Mouse (Mus musculus) embryonic facial prominence, embryonic 12.5 days (tissue): ENCODE measurements around the gene Fam71b. TPM values are rescaled to one million over a fixed set of nuclear protein-coding genes. Genes with fewer than 3 reads are reported as not detected.

Experiments
- ATAC-seq: fragments of 200-750 bp; cut with Nextera tagmentation; 2 replicates; pipeline ENCODE4 v1.8.0; 2017; ENCODE audit not compliant: insufficient number of reproducible peaks, insufficient read depth, low FRiP score, low TSS enrichment
- H3K27ac ChIP-seq: fragments of 300-500 bp; sonication (generic); 2 replicates; pipeline ENCODE4 v1.5.1; 2016; ENCODE audit warnings: mild to moderate bottlenecking
- H3K27me3 ChIP-seq: fragments of 300-500 bp; sonication (generic); 2 replicates; pipeline ENCODE4 v1.6.1; 2016; ENCODE audit warnings: mild to moderate bottlenecking, moderate library complexity
- H3K36me3 ChIP-seq: fragments of 300-500 bp; sonication (generic); 2 replicates; pipeline ENCODE4 v1.6.1; 2016; ENCODE audit warnings: mild to moderate bottlenecking
- H3K4me1 ChIP-seq: fragments of 300-500 bp; sonication (generic); 2 replicates; pipeline ENCODE4 v1.6.1; 2016
- H3K4me2 ChIP-seq: fragments of 300-500 bp; sonication (generic); replicated peaks from 2 replicates; pipeline ENCODE4 v1.6.1; 2016; ENCODE audit warnings: mild to moderate bottlenecking, moderate library complexity
- H3K4me3 ChIP-seq: fragments of 300-500 bp; sonication (generic); 2 replicates; pipeline ENCODE4 v1.5.1; 2016; ENCODE audit warnings: mild to moderate bottlenecking
- H3K9ac ChIP-seq: fragments of 300-500 bp; sonication (generic); 2 replicates; pipeline ENCODE4 v1.6.1; 2016; ENCODE audit warnings: mild to moderate bottlenecking, moderate library complexity
- H3K9me3 ChIP-seq: fragments of 300-500 bp; sonication (generic); 2 replicates; pipeline ENCODE4 v1.6.1; 2016; ENCODE audit warnings: mild to moderate bottlenecking, moderate library complexity
- WGBS: fragments of 180-500 bp; shearing (Covaris S2); methylation state at CpG from one replicate; pipeline ENCODE4 v1.1.7; 2016; 5-methylcytosine and 5-hydroxymethylcytosine counted together
- polyA plus RNA-seq: library from polyadenylated mRNA; unstranded; fragments of >200 nt; fragmentation: Nextera tagmentation; extraction: Ambion mirVana; gene quantifications from 2 replicates; pipeline ENCODE4 v1.2.1, GENCODE M21; 2016

Gene Fam71b
- polyA plus RNA-seq, 1 experiment from 2014 or later, result not detected

GRCm38 (mm10) chr11:46437459-46438000, 41.2 kb downstream of the Fam71b start:
- WGBS, result 1% methylated on average over 23 of the region's 23 CpGs
- H3K4me1 ChIP-seq, result no peaks in the 10 kb centered on the region
- peak overlapping the region; percentile 84 for H3K9ac ChIP-seq
- no peaks in the 10 kb centered on the region for H3K27me3 ChIP-seq
- no peaks in the 10 kb centered on the region for H3K9me3 ChIP-seq
- H3K4me3 ChIP-seq, result peak overlapping the region; percentile 91
- H3K27ac ChIP-seq, result peak overlapping the region; percentile 92; the same call in 1 of the 2 replicates
- peak overlapping the region; percentile 71 for H3K4me2 ChIP-seq
- peak; percentile 18; the same call in 1 of the 2 replicates for ATAC-seq
- peaks cover 23% of the 10 kb centered on the region for H3K36me3 ChIP-seq

- Histone ChIP-seq H3K4me1 (no peaks in the 10 kb centered on the region), H3K27ac (no peak overlapping the region), H3K4me2 (no peak overlapping the region), H3K4me3 (no peak overlapping the region), H3K27me3 (no peaks in the 10 kb centered on the region), H3K9me3 (no peaks in the 10 kb centered on the region), H3K36me3 (peaks cover 24% of the 10 kb centered on the region), H3K9ac (no peak overlapping the region)
- WGBS, result 90% methylated on average over 5 of the region's 5 CpGs
- no peak for ATAC-seq
Measured at GRCm38 (mm10) chr11:46439005-46439543, 42.7 kb downstream of the Fam71b start.

- no peaks in the 10 kb centered on the region for H3K9me3 ChIP-seq
- no peak overlapping the region for H3K9ac ChIP-seq
- H3K36me3 ChIP-seq, result peaks cover 24% of the 10 kb centered on the region
- H3K4me3 ChIP-seq, result no peak overlapping the region
- 93% methylated on average over 1 of the region's 1 CpGs for WGBS
- no peaks in the 10 kb centered on the region for H3K4me1 ChIP-seq
- H3K4me2 ChIP-seq, result no peak overlapping the region
- no peak for ATAC-seq
- H3K27me3 ChIP-seq, result no peaks in the 10 kb centered on the region
- H3K27ac ChIP-seq, result no peak overlapping the region
Measured at GRCm38 (mm10) chr11:46441774-46442173, 45.4 kb downstream of the Fam71b start.

- no peak overlapping the region for H3K4me2 ChIP-seq
- no peak for ATAC-seq
- H3K4me1 ChIP-seq, result no peaks in the 10 kb centered on the region
- H3K36me3 ChIP-seq, result peaks cover 24% of the 10 kb centered on the region
- no peaks in the 10 kb centered on the region for H3K27me3 ChIP-seq
- H3K9me3 ChIP-seq, result no peaks in the 10 kb centered on the region
- H3K27ac ChIP-seq, result no peak overlapping the region
- no peak overlapping the region for H3K4me3 ChIP-seq
- no peak overlapping the region for H3K9ac ChIP-seq
- 74% methylated on average over 1 of the region's 1 CpGs for WGBS
Measured at GRCm38 (mm10) chr11:46443152-46443551, 46.8 kb downstream of the Fam71b start.

- peaks cover 24% of the 10 kb centered on the region for H3K36me3 ChIP-seq
- H3K4me1 ChIP-seq, result no peaks in the 10 kb centered on the region
- H3K27ac ChIP-seq, result no peak overlapping the region
- H3K4me3 ChIP-seq, result no peak overlapping the region
- no peaks in the 10 kb centered on the region for H3K27me3 ChIP-seq
- no peak for ATAC-seq
- no peaks in the 10 kb centered on the region for H3K9me3 ChIP-seq
- WGBS, result 92% methylated on average over 5 of the region's 5 CpGs
- H3K4me2 ChIP-seq, result no peak overlapping the region
- no peak overlapping the region for H3K9ac ChIP-seq
Measured at GRCm38 (mm10) chr11:46443979-46444378, 47.6 kb downstream of the Fam71b start.

GRCm38 (mm10) chr11:46446150-46446549, 49.8 kb downstream of the Fam71b start:
- Histone ChIP-seq H3K27me3 (no peaks in the 10 kb centered on the region), H3K9ac (no peak overlapping the region), H3K4me1 (no peaks in the 10 kb centered on the region), H3K27ac (no peak overlapping the region), H3K4me2 (no peak overlapping the region), H3K4me3 (no peak overlapping the region), H3K36me3 (peaks cover 10% of the 10 kb centered on the region; the same call in 1 of the 2 replicates), H3K9me3 (no peaks in the 10 kb centered on the region)
- ATAC-seq, result no peak
- WGBS, result 93% methylated on average over 6 of the region's 6 CpGs

GRCm38 (mm10) chr11:46447644-46448484, 51.5 kb downstream of the Fam71b start:
- Histone ChIP-seq H3K36me3 (no peaks in the 10 kb centered on the region), H3K4me3 (no peak overlapping the region), H3K9me3 (no peaks in the 10 kb centered on the region), H3K4me1 (no peaks in the 10 kb centered on the region), H3K9ac (no peak overlapping the region), H3K27ac (no peak overlapping the region), H3K27me3 (no peaks in the 10 kb centered on the region), H3K4me2 (no peak overlapping the region)
- ATAC-seq, result no peak
- 82% methylated on average over 13 of the region's 13 CpGs for WGBS

- Histone ChIP-seq H3K9ac (no peak overlapping the region), H3K4me1 (no peaks in the 10 kb centered on the region), H3K4me3 (no peak overlapping the region), H3K36me3 (no peaks in the 10 kb centered on the region), H3K27ac (no peak overlapping the region), H3K9me3 (no peaks in the 10 kb centered on the region), H3K4me2 (no peak overlapping the region), H3K27me3 (no peaks in the 10 kb centered on the region)
- WGBS, result 79% methylated on average over 11 of the region's 11 CpGs
- ATAC-seq, result no peak
Measured at GRCm38 (mm10) chr11:46449461-46450080, 53.2 kb downstream of the Fam71b start.

GRCm38 (mm10) chr11:46454453-46455045, 58.2 kb downstream of the Fam71b start, which contains the start of gene Havcr2:
Gene Havcr2, plus strand, starts transcription at chr11:46454935.
- Histone ChIP-seq H3K4me1 (no peaks in the 10 kb centered on the region), H3K4me3 (no peak within 1 kb of the TSS), H3K36me3 (no peaks in the 10 kb centered on the region), H3K4me2 (no peak within 1 kb of the TSS), H3K27me3 (no peaks in the 10 kb centered on the region), H3K9me3 (no peaks in the 10 kb centered on the region), H3K9ac (no peak within 1 kb of the TSS), H3K27ac (no peak within 1 kb of the TSS)
- no peak for ATAC-seq
- 73% methylated on average over 6 of the region's 6 CpGs for WGBS
